Mouse (Mus musculus) lung, embryonic 15.5 days (tissue): Measurements from ENCODE around the gene Castor2. TPM values are rescaled to one million over a fixed set of nuclear protein-coding genes. Genes with fewer than 3 reads are reported as not detected.

Experiments used
- ATAC-seq: fragments of 200-750 bp; cut with Nextera tagmentation; 2 replicates; pipeline ENCODE4 v1.8.0; 2017; ENCODE audit warnings: moderate number of reproducible peaks, borderline replicate concordance; ENCODE audit not compliant: low FRiP score, low TSS enrichment; ENCODE audit errors: extremely low read depth
- H3K27ac ChIP-seq: fragments of 300-500 bp; sonication (generic); 2 replicates; pipeline ENCODE4 v1.5.1; 2015; ENCODE audit warnings: moderate library complexity, mild to moderate bottlenecking, inconsistent platforms
- H3K27me3 ChIP-seq: fragments of 300-500 bp; sonication (generic); 2 replicates; pipeline ENCODE4 v1.6.1; 2015; ENCODE audit warnings: inconsistent platforms
- H3K36me3 ChIP-seq: fragments of 300-500 bp; sonication (generic); 2 replicates; pipeline ENCODE4 v1.6.1; 2015; ENCODE audit warnings: inconsistent platforms
- H3K4me1 ChIP-seq: fragments of 300-500 bp; sonication (generic); 2 replicates; pipeline ENCODE4 v1.6.1; 2015; ENCODE audit warnings: inconsistent platforms
- H3K4me2 ChIP-seq: fragments of 300-500 bp; sonication (generic); 2 replicates; pipeline ENCODE4 v1.6.1; 2015; ENCODE audit warnings: inconsistent platforms, mild to moderate bottlenecking, moderate library complexity
- H3K4me3 ChIP-seq: fragments of 300-500 bp; sonication (generic); 2 replicates; pipeline ENCODE4 v1.5.1; 2015; ENCODE audit warnings: mild to moderate bottlenecking, inconsistent platforms
- H3K9ac ChIP-seq: fragments of 300-500 bp; sonication (generic); 2 replicates; pipeline ENCODE4 v1.6.1; 2015; ENCODE audit warnings: inconsistent platforms
- H3K9me3 ChIP-seq: fragments of 300-500 bp; sonication (generic); 2 replicates; pipeline ENCODE4 v1.6.1; 2016; ENCODE audit warnings: inconsistent platforms
- WGBS: fragments of 180-500 bp; shearing (Covaris S2); methylation state at CpG from one replicate; pipeline ENCODE4 v1.1.7; 2015; 5-methylcytosine and 5-hydroxymethylcytosine counted together
- polyA plus RNA-seq: library from polyadenylated mRNA; unstranded; fragments of >200 nt; fragmentation: Nextera tagmentation; extraction: Ambion mirVana; gene quantifications from 2 replicates; pipeline ENCODE4 v1.2.1, GENCODE M21; 2015

Castor2 gene
- polyA plus RNA-seq, 1 experiment from 2014 or later, result 3.7 TPM

DNA sequence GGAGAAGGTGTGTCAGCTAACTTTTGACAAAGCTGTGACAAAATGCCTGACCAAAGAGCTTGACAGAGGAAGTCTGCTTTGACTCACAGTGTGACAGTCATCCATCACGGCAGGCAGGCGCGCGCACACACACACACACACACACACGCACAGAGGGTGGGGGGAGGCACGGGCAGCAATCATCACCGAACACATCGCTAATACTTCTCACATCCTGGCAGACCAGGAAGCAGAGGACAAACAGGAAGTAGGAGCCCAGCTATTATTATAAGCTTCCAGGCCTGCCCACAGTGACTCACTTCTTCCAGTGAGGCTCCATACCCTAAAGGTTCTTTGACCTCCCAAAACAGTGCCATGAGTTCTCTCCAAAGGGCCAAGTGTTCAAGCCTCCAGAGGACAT is 6.3 kb downstream of the Castor2 start:
- no peak overlapping the region for H3K4me2 ChIP-seq
- H3K27me3 ChIP-seq, result no peaks in the 10 kb centered on the region
- no peak overlapping the region for H3K9ac ChIP-seq
- no peaks in the 10 kb centered on the region for H3K9me3 ChIP-seq
- H3K36me3 ChIP-seq, result no peaks in the 10 kb centered on the region
- H3K4me1 ChIP-seq, result peaks cover 14% of the 10 kb centered on the region
- ATAC-seq, result no peak
- H3K4me3 ChIP-seq, result no peak overlapping the region
- WGBS, result 59% methylated on average over 8 of the region's 8 CpGs
- H3K27ac ChIP-seq, result no peak overlapping the region

DNA sequence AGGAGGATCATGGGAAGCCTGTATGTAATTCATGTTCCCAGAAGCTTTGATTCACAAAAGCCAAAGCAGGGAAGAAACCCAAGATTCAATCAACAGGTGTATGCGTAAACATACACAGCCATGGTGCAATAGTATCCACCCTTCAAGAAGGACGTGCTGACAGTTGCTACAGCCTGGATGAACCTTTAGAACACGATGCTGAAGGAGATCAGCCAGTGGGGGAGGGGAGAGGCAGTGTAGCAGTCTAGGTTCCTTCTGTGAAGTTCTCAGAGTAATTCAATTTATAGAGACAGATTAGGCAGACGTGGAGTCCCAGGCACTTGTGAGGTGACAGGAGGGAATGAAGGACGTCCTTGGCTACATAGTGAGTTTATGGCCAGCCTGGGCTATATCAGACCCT is 15.5 kb downstream of the Castor2 start:
- WGBS, result 76% methylated on average over 5 of the region's 5 CpGs
- no peak for ATAC-seq
- Histone ChIP-seq H3K36me3 (no peaks in the 10 kb centered on the region), H3K4me2 (no peak overlapping the region), H3K9me3 (no peaks in the 10 kb centered on the region), H3K27ac (no peak overlapping the region), H3K4me3 (no peak overlapping the region), H3K4me1 (no peaks in the 10 kb centered on the region; the same call in 1 of the 2 replicates), H3K27me3 (no peaks in the 10 kb centered on the region), H3K9ac (no peak overlapping the region)

DNA sequence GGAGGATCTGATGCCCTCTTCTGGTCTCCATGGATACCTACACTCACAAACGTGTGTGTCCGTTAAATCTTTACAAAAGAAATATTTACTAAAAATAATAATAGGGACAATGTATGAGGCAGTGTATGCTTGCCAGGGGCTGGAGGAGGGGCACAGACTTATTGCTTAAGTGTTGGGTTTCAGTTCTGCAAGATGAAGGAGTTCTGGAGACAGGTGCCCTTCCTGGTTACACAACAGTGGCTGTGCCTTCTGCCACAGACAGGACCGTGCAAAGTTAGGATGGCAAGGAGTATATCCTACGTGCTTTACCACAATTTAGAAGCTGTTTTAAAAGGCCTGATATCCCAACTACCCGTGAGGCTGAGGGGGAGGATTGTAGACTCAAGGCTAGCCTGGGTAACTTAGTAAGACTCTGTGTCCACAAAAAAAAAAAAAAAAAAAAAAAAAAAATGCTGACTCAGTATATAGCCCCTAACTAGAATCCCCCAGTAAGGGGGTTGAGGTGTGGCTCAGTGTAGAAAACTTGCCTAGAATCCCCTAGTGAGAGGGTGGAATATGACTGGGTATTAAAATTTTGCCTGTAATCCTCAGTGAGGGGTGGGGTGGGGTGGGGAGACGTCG is 16.2 kb downstream of the Castor2 start:
- no peaks in the 10 kb centered on the region for H3K36me3 ChIP-seq

DNA sequence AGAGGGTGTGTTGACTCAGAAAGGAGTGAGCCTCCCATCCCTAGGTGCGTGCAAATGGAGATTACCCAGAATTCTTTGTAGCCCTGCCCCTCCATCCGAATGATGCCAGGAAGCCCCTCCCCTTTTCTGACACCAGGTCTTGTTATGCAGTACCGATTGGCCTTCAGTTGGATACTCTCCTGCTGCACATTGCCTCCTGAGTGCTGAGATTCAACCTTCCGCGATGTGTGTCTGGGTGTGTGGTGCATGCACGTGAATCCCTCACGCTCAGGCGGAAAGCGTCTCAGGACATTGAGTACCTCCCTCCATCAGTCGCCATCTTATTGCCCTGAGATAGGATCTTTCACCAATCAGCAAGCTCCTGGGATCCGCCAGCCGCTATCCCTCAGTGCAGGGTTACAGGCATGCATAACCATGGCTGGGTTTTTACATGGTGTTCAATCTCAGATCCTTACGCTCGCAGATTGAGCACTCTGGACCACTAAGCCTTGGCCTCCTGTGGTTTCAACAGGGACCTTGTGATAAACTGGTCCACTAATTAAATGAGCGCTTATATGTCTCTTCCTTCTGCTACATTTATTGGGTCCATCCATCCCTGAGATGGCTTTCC is 19.4 kb downstream of the Castor2 start:
- H3K36me3 ChIP-seq, result no peaks in the 10 kb centered on the region
- no peak overlapping the region for H3K4me3 ChIP-seq
- no peaks in the 10 kb centered on the region for H3K9me3 ChIP-seq
- WGBS, result 88% methylated on average over 15 of the region's 15 CpGs
- ATAC-seq, result no peak
- peaks cover 5% of the 10 kb centered on the region for H3K4me1 ChIP-seq
- H3K4me2 ChIP-seq, result no peak overlapping the region
- H3K27ac ChIP-seq, result no peak overlapping the region
- no peaks in the 10 kb centered on the region for H3K27me3 ChIP-seq
- no peak overlapping the region for H3K9ac ChIP-seq

More for the DNA sequence above, 16.2 kb downstream of the Castor2 start:
- Histone ChIP-seq H3K27me3 (no peaks in the 10 kb centered on the region), H3K4me1 (no peaks in the 10 kb centered on the region; the same call in 1 of the 2 replicates), H3K9ac (no peak overlapping the region), H3K4me2 (no peak overlapping the region), H3K4me3 (no peak overlapping the region), H3K9me3 (no peaks in the 10 kb centered on the region), H3K27ac (no peak overlapping the region)
- 89% methylated on average over 7 of the region's 7 CpGs for WGBS
- ATAC-seq, result no peak

DNA sequence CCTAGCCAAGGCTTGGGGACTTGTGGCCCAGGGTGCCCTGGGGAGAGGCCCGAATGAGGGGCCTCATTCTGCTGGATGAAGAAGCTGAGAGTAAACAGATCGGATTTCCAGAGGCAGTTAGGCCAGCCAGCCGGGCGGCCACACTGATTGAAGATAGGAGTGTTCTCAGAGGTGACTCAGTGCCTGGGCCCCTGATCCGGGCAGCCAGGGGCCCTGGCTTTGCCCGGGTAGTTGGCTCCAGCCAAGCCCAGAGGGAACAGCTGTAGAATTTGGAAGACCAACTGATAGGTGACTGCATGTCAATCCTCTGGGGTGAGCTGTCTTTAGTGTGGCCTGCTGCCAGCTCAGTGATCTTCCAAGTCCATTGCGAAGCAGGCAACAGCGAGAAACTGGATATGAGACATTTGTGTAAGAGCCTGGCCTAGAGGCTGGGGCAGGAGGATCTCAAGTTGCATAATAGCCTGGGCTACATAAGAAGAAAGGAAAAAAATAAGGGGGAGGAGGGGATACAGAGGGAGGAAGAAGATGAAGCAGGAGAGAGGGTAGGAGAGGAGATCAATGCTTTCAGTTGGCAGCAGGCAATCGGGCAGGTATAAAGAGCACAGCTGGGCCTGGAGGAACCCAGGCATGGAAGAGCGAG is 20.1 kb downstream of the Castor2 start:
- no peak for ATAC-seq
- Histone ChIP-seq H3K9me3 (no peaks in the 10 kb centered on the region), H3K27me3 (no peaks in the 10 kb centered on the region), H3K9ac (no peak overlapping the region), H3K36me3 (no peaks in the 10 kb centered on the region), H3K4me1 (peaks cover 5% of the 10 kb centered on the region), H3K4me2 (no peak overlapping the region), H3K27ac (no peak overlapping the region), H3K4me3 (no peak overlapping the region)
- 40% methylated on average over 10 of the region's 10 CpGs for WGBS

DNA sequence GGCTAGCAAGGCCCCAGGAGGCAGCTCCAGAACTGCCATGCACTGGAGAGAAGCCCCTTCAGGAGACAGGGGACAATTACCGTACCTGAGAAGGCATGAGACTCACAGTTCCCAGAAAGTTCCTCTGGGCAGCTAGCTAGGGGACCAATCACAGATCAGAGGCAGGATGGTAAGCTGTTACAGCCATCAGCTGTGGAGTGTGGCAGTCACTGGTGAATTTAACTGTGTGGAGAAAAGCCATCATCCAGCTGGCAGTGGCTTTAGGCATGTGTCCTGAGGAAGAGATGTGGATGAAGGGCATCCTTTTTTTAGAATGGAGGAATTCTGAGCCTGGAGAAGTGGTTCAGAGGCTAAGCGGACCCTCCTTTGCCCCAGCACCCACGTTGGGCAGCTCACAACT is 20.6 kb downstream of the Castor2 start:
- H3K9me3 ChIP-seq, result no peaks in the 10 kb centered on the region
- H3K4me1 ChIP-seq, result peaks cover 5% of the 10 kb centered on the region
- no peaks in the 10 kb centered on the region for H3K27me3 ChIP-seq
- no peaks in the 10 kb centered on the region for H3K36me3 ChIP-seq
- H3K4me2 ChIP-seq, result no peak overlapping the region
- no peak overlapping the region for H3K27ac ChIP-seq
- no peak overlapping the region for H3K4me3 ChIP-seq
- WGBS, result 81% methylated on average over 3 of the region's 3 CpGs
- no peak overlapping the region for H3K9ac ChIP-seq
- no peak for ATAC-seq

DNA sequence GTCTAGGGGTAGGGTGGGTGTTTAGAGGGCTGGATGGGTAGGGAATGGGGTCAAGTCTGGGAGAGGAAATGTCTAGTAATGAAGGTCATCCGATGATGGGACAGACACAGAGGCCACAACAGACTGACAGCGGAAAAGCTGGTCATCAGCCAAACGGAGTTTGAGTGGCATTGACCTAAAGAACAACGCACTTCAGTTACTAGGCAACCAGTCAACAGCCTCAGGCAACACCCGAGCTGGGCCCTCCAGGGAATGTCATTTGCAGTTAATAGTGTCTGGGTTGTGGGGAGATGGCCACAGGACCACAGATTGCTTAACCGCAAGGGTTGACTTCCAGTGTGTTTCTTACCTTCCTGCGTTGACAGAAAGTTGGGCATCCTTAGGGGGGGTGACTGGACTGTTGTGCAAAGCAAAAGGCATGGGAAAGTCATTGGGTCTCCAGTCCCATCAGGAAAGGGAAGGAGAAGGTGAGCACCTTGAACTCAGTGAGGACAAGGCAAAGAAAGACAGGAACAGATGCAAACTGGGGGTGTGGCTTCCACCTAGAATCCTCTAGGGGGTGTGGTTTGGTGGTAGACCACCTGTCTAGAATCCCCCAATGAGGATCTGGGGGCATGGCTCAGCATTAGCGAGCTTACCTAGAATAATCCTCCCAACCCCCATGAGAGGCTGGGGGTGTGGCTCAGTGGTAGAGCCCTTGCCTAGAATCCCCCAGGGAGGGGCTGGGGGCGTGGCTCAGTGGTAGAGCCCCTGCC is 21.8 kb downstream of the Castor2 start:
- Histone ChIP-seq H3K4me2 (no peak overlapping the region), H3K27me3 (no peaks in the 10 kb centered on the region), H3K4me1 (peaks cover 5% of the 10 kb centered on the region), H3K36me3 (no peaks in the 10 kb centered on the region), H3K27ac (no peak overlapping the region), H3K4me3 (no peak overlapping the region), H3K9ac (no peak overlapping the region), H3K9me3 (no peaks in the 10 kb centered on the region)
- ATAC-seq, result no peak
- 54% methylated on average over 8 of the region's 9 CpGs for WGBS

DNA sequence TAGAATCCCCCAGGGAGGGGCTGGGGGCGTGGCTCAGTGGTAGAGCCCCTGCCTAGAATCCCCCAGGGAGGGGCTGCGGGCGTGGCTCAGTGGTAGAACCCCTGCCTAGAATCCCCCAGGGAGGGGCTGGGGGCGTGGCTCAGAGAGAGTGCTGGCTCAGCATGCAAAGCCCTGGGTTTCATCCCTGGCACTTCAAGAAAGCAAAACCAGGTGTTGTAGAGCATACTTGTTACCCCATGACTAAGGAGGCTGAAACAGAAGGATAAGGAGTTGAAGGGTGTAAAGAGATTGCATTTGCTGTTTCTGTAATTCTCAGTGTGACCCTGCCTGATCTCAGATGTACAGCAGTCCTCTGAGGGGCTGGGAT is 22.4 kb downstream of the Castor2 start:
- Histone ChIP-seq H3K27me3 (no peaks in the 10 kb centered on the region), H3K9me3 (no peaks in the 10 kb centered on the region), H3K36me3 (peaks cover 4% of the 10 kb centered on the region; the same call in 1 of the 2 replicates), H3K4me2 (no peak overlapping the region), H3K4me3 (no peak overlapping the region), H3K9ac (no peak overlapping the region), H3K4me1 (peaks cover 5% of the 10 kb centered on the region), H3K27ac (no peak overlapping the region)
- no peak for ATAC-seq
- WGBS, result 69% methylated on average over 4 of the region's 4 CpGs

DNA sequence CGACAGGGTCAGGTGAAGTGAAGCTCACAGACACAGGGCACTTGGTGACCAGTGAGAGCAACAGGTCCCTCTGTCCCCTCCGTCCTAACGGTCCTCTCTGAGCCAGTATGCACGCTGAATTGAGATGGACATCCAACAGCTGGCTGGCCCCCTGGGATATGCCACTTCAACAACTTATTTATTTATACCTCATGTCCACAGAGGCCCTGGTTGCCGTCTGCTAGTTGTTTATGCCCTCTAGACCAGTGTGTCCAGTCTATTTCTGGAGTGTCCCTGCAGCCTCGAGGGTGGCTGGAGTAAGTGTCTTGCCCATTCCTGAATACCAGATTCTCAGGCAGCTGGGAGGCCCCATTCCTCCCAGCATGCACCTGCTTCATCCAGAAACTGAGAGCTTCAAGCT is 24.3 kb downstream of the Castor2 start:
- Histone ChIP-seq H3K4me2 (no peak overlapping the region), H3K4me3 (no peak overlapping the region), H3K27ac (no peak overlapping the region), H3K9me3 (no peaks in the 10 kb centered on the region), H3K4me1 (peaks cover 5% of the 10 kb centered on the region), H3K9ac (no peak overlapping the region), H3K36me3 (peaks cover 6% of the 10 kb centered on the region; the same call in 1 of the 2 replicates), H3K27me3 (no peaks in the 10 kb centered on the region)
- WGBS, result 56% methylated on average over 6 of the region's 6 CpGs
- no peak for ATAC-seq

DNA sequence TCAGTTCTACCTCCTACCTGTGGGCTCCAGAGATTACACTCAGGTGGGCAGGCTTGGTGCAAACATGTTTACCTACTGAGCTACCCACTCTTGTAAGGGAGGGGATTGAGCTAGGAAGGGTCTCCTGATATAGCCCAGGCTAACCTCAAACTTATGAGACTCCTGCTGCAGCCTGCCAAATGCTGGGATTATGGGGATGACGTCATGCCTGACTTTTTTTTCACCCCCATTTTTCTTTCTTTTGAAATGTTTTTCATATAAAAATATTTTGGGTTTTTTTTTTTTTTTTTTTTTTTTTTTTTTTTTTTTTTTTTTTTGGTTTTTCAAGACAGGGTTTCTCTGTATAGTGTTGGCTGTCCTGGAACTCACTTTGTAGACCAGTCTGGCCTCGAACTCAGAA is 26.7 kb downstream of the Castor2 start:
- Histone ChIP-seq H3K4me2 (no peak overlapping the region), H3K36me3 (peaks cover 6% of the 10 kb centered on the region; the same call in 1 of the 2 replicates), H3K9me3 (no peaks in the 10 kb centered on the region), H3K9ac (no peak overlapping the region), H3K4me3 (no peak overlapping the region), H3K27me3 (no peaks in the 10 kb centered on the region), H3K4me1 (peaks cover 3% of the 10 kb centered on the region; the same call in 1 of the 2 replicates), H3K27ac (no peak overlapping the region)
- WGBS, result 80% methylated on average over 2 of the region's 2 CpGs
- ATAC-seq, result no peak

DNA sequence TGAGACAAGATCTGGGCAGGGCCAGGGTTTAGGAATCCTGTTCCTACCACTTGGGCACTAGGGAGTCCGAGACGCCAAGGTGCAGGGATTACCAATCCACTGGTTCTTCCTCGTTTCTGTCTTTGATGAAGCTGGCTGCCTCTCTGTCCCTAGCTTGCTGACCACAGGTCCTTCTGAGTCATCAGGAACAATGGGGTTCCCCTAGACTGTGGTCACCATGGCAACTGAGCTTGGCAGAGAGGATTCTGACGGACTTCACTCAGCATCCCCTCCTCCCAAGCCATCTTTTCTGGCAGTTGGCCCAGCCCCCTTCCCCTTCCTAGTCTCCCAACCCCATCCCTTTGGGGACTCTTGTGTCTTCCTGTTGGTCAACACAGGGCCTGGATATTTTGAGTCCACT is 32.1 kb downstream of the Castor2 start:
- 0 out of 2 replicates have a peak, but pooled peaks cover 3% of the 10 kb centered on the region for H3K4me1 ChIP-seq
- WGBS, result 47% methylated on average over 4 of the region's 4 CpGs
- H3K9me3 ChIP-seq, result no peaks in the 10 kb centered on the region
- no peak overlapping the region for H3K9ac ChIP-seq
- no peak overlapping the region for H3K4me3 ChIP-seq
- H3K4me2 ChIP-seq, result no peak overlapping the region
- H3K27ac ChIP-seq, result no peak overlapping the region
- no peak for ATAC-seq
- H3K36me3 ChIP-seq, result peaks cover 5% of the 10 kb centered on the region; the same call in 1 of the 2 replicates
- H3K27me3 ChIP-seq, result no peaks in the 10 kb centered on the region

DNA sequence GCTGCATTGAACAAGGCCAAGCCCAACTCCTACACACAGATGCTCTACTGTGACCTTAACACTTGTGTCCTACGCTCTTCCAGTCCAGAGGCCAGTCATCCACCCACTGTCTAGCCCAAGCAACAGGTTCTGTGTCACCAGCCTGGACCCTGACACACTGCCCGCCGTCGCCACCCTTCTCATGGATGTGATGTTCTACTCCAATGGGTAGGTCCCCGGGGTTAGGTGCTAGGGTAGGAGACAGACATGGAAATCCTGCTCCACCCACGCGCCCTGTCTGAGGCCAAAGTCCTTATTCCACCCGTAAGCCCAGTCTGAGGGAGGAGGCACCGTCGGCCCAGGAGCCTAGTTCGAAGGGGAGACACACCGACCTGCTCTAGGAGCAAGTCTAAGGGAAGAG is 36.5 kb downstream of the Castor2 start:
- H3K4me1 ChIP-seq, result 0 out of 2 replicates have a peak, but pooled peaks cover 3% of the 10 kb centered on the region
- H3K4me2 ChIP-seq, result no peak overlapping the region
- WGBS, result 93% methylated on average over 12 of the region's 12 CpGs
- no peaks in the 10 kb centered on the region for H3K36me3 ChIP-seq
- H3K27me3 ChIP-seq, result no peaks in the 10 kb centered on the region
- no peak overlapping the region for H3K4me3 ChIP-seq
- no peaks in the 10 kb centered on the region for H3K9me3 ChIP-seq
- ATAC-seq, result no peak
- no peak overlapping the region for H3K9ac ChIP-seq
- H3K27ac ChIP-seq, result no peak overlapping the region
